Mouse (Mus musculus): ENCODE data around the gene Cacnb2.

Cacnb2 gene

GRCm38 (mm10) chr2:14873116-14873515, 270.2 kb downstream of the Cacnb2 start:
- no peak for DNase-seq

GRCm38 (mm10) chr2:14873701-14874181, 270.9 kb downstream of the Cacnb2 start:
- DNase-seq: no peak

GRCm38 (mm10) chr2:14874281-14875037, 271.6 kb downstream of the Cacnb2 start:
- DNase-seq: no peak

GRCm38 (mm10) chr2:14875121-14875520, 272.2 kb downstream of the Cacnb2 start:
- DNase-seq: no peak

GRCm38 (mm10) chr2:14875616-14876015, 272.7 kb downstream of the Cacnb2 start:
- DNase-seq: no peak

GRCm38 (mm10) chr2:14878953-14879352, 276.1 kb downstream of the Cacnb2 start:
- no peak for DNase-seq

GRCm38 (mm10) chr2:14883460-14883859, 280.6 kb downstream of the Cacnb2 start:
- DNase-seq: no peak

- DNase-seq: no peak
Measured at GRCm38 (mm10) chr2:14888406-14889195, 285.7 kb downstream of the Cacnb2 start.

- no peak for DNase-seq
Measured at GRCm38 (mm10) chr2:14903837-14904236, 300.9 kb downstream of the Cacnb2 start.

GRCm38 (mm10) chr2:14904865-14905264, 302.0 kb downstream of the Cacnb2 start:
- no peak for DNase-seq

- no peak for DNase-seq
Measured at GRCm38 (mm10) chr2:14907124-14907925, 304.4 kb downstream of the Cacnb2 start.

GRCm38 (mm10) chr2:14917585-14918247, 314.8 kb downstream of the Cacnb2 start:
- no peak for DNase-seq

- DNase-seq: no peak
Measured at GRCm38 (mm10) chr2:14929866-14930265, 327.0 kb downstream of the Cacnb2 start.

GRCm38 (mm10) chr2:14931968-14932367, 329.1 kb downstream of the Cacnb2 start:
- DNase-seq: no peak

- no peak for DNase-seq
Measured at GRCm38 (mm10) chr2:14936492-14936891, 333.6 kb downstream of the Cacnb2 start.

- DNase-seq: no peak
Measured at GRCm38 (mm10) chr2:14942261-14942660, 339.4 kb downstream of the Cacnb2 start.

- no peak for DNase-seq
Measured at GRCm38 (mm10) chr2:14943691-14944357, 340.9 kb downstream of the Cacnb2 start.

GRCm38 (mm10) chr2:14953090-14953489, 350.2 kb downstream of the Cacnb2 start:
- no peak for DNase-seq

- DNase-seq: no peak
Measured at GRCm38 (mm10) chr2:14960963-14961488, 358.1 kb downstream of the Cacnb2 start.

- no peak for DNase-seq
Measured at GRCm38 (mm10) chr2:14961493-14961892, 358.6 kb downstream of the Cacnb2 start.

GRCm38 (mm10) chr2:14984029-14984428, 381.1 kb downstream of the Cacnb2 start:
- DNase-seq: no peak

GRCm38 (mm10) chr2:14988451-14988850, 385.6 kb downstream of the Cacnb2 start:
- DNase-seq: no peak

All from cerebellum, postnatal 36 days (tissue).